Mouse (Mus musculus) heart, embryonic 15.5 days (tissue): ENCODE results near the gene Ttll8. TPM values are rescaled to one million over a fixed set of nuclear protein-coding genes. Genes with fewer than 3 reads are reported as not detected.

Source experiments
- ATAC-seq: fragments of 200-750 bp; cut with Nextera tagmentation; replicated peaks from 2 replicates; pipeline ENCODE4 v1.8.0; 2017; ENCODE audit warnings: low read depth, moderate TSS enrichment; ENCODE audit not compliant: insufficient number of reproducible peaks, insufficient read depth, low FRiP score
- H3K27ac ChIP-seq: fragments of 300-500 bp; sonication (generic); 2 replicates; pipeline ENCODE4 v1.5.1; 2015; ENCODE audit warnings: mild to moderate bottlenecking, inconsistent platforms
- H3K27me3 ChIP-seq: fragments of 300-500 bp; sonication (generic); 2 replicates; pipeline ENCODE4 v1.6.1; 2015; ENCODE audit warnings: inconsistent platforms
- H3K36me3 ChIP-seq: fragments of 300-500 bp; sonication (generic); 2 replicates; pipeline ENCODE4 v1.6.1; 2015; ENCODE audit warnings: mild to moderate bottlenecking, inconsistent platforms
- H3K4me1 ChIP-seq: fragments of 300-500 bp; sonication (generic); replicated peaks from 2 replicates; pipeline ENCODE4 v1.6.1; 2015; ENCODE audit warnings: inconsistent platforms
- H3K4me2 ChIP-seq: fragments of 300-500 bp; sonication (generic); 2 replicates; pipeline ENCODE4 v1.6.1; 2015; ENCODE audit warnings: inconsistent platforms, mild to moderate bottlenecking, moderate library complexity
- H3K4me3 ChIP-seq: fragments of 300-500 bp; sonication (generic); 2 replicates; pipeline ENCODE4 v1.5.1; 2015; ENCODE audit warnings: mild to moderate bottlenecking, inconsistent platforms
- H3K9ac ChIP-seq: fragments of 300-500 bp; sonication (generic); 2 replicates; pipeline ENCODE4 v1.6.1; 2015; ENCODE audit warnings: mild to moderate bottlenecking, inconsistent platforms
- H3K9me3 ChIP-seq: fragments of 300-500 bp; sonication (generic); replicated peaks from 2 replicates; pipeline ENCODE4 v1.6.1; 2016; ENCODE audit warnings: inconsistent platforms
- WGBS: fragments of 180-500 bp; shearing (Covaris S2); methylation state at CpG from one replicate; pipeline ENCODE4 v1.1.7; 2015; ENCODE audit warnings: mixed read lengths; 5-methylcytosine and 5-hydroxymethylcytosine counted together
- polyA plus RNA-seq: library from polyadenylated mRNA; unstranded; fragments of >200 nt; fragmentation: Nextera tagmentation; extraction: Ambion mirVana; gene quantifications from 2 replicates; pipeline ENCODE4 v1.2.1, GENCODE M21; 2015

The Ttll8 gene
- polyA plus RNA-seq, 1 experiment from 2014 or later: not detected

DNA sequence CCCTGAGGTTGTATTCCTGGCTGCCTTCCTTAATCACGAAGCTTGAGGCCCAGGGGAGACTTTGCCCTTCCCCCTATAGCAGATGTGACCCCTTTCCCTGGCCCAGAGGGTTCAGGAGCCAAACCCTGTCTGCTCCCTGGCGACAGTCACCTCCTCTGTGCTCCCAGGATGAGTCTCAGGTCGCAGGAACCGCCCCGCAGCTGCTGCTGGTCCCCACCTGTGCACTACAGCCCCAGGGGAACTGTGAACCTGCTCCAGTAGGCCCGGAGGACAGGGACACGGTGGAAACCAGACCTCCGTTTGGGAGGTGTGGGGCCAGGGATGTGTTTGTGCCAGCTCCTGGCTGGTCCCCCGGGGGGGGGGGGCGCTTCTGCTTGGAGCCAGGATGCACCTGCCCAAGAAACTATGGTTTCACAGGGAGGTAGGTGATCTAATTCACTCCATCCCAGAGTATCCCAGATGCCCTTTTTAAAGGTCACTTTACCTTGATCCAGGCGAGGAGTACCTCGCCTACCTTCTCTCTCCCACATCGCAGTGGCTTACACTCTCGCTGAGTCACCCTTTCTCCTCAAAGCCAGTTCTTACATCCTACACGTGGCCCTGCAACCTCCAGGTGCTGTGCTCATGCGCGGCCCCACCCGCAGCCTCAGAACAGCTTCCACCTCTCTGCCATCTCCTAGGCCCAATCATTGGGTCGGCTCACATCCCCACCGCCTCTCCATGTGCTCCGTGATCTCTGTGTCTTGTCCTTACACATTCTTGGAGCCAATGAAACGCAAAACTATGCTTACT lies 72.8 kb downstream of the Ttll8 start:
- ATAC-seq: no peak
- Histone ChIP-seq H3K4me2 (no peak overlapping the region), H3K36me3 (no peaks in the 10 kb centered on the region), H3K4me3 (no peak overlapping the region), H3K27me3 (0 out of 2 replicates have a peak, but pooled peaks cover 4% of the 10 kb centered on the region), H3K9ac (no peak overlapping the region), H3K9me3 (no peaks in the 10 kb centered on the region), H3K4me1 (no peaks in the 10 kb centered on the region), H3K27ac (no peak overlapping the region)
- WGBS: 68% methylated on average over 22 of the region's 22 CpGs

DNA sequence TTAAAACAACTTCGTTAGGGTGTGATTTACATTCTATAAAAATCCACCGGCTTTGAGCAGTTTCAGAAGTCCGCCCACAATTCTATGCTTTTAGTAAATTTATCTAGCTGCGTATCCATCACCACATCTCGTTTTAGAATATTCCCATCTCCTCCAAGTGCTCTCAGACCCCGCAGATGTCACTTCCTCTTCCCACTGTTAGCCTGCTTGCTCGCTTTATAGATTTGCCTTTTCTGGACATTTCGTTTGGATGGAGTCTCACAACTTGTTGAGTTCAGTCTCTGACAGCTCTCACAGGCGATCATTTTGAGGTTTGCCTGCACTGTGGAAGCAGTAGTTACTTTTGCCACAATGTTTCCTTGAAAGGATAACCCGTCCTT lies 77.2 kb downstream of the Ttll8 start:
- Histone ChIP-seq H3K36me3 (no peaks in the 10 kb centered on the region), H3K4me3 (no peak overlapping the region), H3K9ac (no peak overlapping the region), H3K27ac (no peak overlapping the region), H3K4me1 (peaks cover 10% of the 10 kb centered on the region), H3K9me3 (no peaks in the 10 kb centered on the region), H3K4me2 (no peak overlapping the region), H3K27me3 (no peaks in the 10 kb centered on the region)
- 79% methylated on average over 10 of the region's 10 CpGs for WGBS
- ATAC-seq: no peak

DNA sequence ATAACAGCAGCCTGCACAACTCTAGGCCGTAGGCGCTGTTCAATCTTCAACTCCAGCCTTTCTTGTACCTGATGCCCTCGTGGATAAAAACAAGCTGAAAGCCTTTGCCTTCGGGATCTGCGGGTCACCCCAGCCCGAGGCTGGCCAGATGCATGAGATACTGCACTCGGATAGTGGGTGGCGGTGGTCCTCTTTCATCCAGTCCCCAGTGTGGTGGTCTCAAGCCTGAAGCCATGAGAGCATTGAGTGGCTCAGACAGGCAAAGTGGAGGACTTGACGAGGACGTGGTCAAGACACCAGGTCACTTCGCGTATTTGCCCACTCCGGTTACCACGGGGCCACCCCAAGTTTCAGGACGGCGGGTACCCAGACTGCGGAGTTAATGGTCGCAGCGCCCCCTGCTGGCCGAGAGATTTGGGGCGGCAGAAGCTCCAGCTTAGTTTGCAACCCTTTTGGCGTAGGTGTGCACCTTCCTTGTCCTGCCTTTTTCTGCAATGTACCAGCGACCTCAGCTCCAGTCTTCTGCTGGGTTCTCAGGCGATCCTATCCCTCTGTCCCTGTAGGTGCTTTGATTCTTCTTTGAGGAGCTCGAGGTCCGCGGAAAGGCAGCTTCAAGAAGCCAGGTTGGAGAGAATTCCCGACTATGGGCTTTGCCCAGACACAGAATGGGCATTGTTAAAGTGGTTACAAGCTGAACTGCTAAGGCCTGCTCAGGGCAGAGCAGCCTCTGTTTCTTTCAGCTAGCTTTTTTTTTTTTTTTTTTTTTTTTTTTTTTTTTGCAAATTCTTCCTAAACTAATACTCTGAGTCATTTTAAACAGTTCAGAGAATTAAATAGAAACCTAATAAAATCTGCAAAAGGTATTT lies 77.8 kb downstream of the Ttll8 start:
- 13% methylated on average over 28 of the region's 28 CpGs for WGBS
- H3K4me3 ChIP-seq: no peak overlapping the region
- 0 out of 2 replicates have a peak, but pooled peaks have one; percentile 32 for ATAC-seq
- no peaks in the 10 kb centered on the region for H3K36me3 ChIP-seq
- no peaks in the 10 kb centered on the region for H3K9me3 ChIP-seq
- peaks cover 10% of the 10 kb centered on the region for H3K4me1 ChIP-seq
- peak overlapping the region; percentile 48 for H3K4me2 ChIP-seq
- H3K27me3 ChIP-seq: no peaks in the 10 kb centered on the region
- H3K9ac ChIP-seq: no peak overlapping the region
- H3K27ac ChIP-seq: no peak overlapping the region

DNA sequence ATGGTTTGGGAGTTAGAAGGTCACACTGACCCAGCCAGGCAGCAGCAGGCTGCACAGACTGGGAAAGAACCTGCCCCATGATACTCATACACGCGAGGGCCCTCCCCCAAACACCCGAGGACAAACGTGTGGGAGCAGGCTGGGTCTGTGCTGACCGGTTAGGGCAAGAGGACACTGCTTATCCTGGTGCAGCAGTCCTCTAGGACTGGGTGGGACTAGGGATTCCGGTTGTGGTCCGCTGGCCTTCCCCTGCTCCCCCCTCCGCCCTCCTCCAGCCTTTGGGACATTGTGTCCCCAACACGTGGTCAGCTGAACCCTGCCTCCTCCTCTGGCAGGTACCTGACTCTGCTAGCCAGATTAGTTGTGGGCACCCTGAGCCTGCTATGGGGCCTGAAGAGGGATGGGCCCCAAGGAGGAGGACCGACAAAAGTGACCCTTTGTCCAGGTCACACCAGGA lies 78.6 kb downstream of the Ttll8 start:
- no peak overlapping the region for H3K4me3 ChIP-seq
- no peaks in the 10 kb centered on the region for H3K27me3 ChIP-seq
- H3K36me3 ChIP-seq: no peaks in the 10 kb centered on the region
- H3K27ac ChIP-seq: no peak overlapping the region
- ATAC-seq: peak; percentile 58
- H3K9ac ChIP-seq: no peak overlapping the region
- H3K9me3 ChIP-seq: no peaks in the 10 kb centered on the region
- H3K4me2 ChIP-seq: no peak overlapping the region
- H3K4me1 ChIP-seq: peaks cover 10% of the 10 kb centered on the region
- 22% methylated on average over 10 of the region's 10 CpGs for WGBS

DNA sequence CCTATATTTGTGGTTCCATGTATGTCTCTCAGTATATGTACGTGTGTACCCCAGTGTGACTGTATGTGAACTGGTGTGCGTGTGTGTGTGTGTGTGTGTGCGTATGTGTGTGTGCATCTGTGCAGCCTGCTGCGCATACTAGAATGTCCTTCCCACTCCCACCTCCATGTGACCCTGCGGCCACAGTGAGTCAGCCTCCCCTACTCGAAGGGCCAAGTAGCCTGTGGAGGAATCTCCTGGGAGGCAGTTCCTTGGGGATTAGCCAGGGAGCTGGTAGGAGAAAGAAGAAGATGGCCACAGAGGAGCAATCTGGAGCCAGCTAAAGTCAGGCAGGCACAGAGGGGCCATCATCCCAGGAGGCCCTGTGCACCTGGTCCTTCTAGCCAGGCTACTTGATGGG lies 79.7 kb downstream of the Ttll8 start:
- WGBS: 87% methylated on average over 6 of the region's 6 CpGs

DNA sequence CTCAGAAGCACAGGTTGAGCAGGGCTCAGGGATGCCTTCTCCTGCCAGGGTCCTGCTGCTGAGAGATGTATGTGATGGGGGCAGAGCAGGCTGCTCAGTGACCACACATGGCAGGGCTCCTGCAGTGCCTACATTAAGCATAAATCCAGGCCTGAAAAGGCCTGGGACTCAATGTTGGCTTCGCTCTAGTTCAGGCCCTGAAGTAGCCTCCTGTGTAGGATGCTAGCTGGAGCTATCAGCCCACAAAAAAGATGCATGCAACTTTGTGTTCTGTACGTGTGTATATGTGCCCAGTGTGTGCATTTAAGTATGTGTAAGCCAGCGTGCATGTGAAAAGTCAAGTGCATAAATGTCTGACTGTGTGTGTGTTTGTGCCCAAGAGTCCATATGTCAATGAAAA lies 80.2 kb downstream of the Ttll8 start:
- ATAC-seq: no peak
- WGBS: 86% methylated on average over 3 of the region's 3 CpGs
- no peak overlapping the region for H3K27ac ChIP-seq

More for the DNA sequence above, 79.7 kb downstream of the Ttll8 start:
- no peak overlapping the region for H3K4me2 ChIP-seq
- H3K9ac ChIP-seq: no peak overlapping the region
- peaks cover 10% of the 10 kb centered on the region for H3K4me1 ChIP-seq
- no peak overlapping the region for H3K4me3 ChIP-seq
- no peaks in the 10 kb centered on the region for H3K27me3 ChIP-seq
- H3K27ac ChIP-seq: no peak overlapping the region
- no peaks in the 10 kb centered on the region for H3K36me3 ChIP-seq
- no peak for ATAC-seq
- H3K9me3 ChIP-seq: no peaks in the 10 kb centered on the region

DNA sequence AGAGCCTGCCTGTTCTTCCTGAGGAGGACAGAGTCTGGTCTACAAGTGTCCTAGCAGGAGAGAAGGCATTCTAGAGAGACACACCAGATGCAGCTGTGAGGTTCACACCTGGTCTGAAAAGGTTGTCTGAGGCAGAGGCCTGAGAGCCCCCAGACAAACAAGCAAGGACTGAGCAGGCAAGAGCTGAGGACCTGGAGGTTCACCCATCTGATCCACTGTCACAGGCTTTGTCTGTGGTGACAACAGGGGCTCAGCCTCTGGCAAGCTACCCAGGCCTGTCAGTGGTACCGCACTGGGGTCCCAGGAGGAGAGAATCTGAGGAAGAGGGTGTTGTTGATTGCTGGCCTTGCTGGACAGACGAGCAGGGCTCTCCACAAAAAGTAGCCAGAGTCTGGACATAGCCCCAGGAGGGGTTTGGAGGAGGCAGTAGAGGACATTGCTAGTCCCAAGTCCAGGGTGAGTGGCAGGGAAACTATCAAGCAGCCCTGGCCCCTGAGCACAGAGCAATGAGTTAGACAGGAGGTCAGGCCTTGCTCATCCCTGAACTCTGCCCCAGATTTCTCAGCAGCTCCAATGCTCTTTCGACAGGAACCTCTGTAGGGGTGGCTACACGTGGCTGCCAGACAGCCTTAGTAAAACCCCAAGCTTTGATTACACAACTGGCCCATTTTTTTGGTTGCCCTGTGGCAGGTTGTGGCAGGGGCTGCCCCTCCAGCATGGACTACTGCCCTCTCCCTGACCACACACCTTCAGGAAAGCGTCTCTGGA lies 83.6 kb downstream of the Ttll8 start:
- no peak overlapping the region for H3K27ac ChIP-seq
- H3K9ac ChIP-seq: no peak overlapping the region
- ATAC-seq: no peak
- 65% methylated on average over 5 of the region's 5 CpGs for WGBS
- H3K27me3 ChIP-seq: no peaks in the 10 kb centered on the region
- peaks cover 8% of the 10 kb centered on the region for H3K36me3 ChIP-seq
- H3K4me2 ChIP-seq: no peak overlapping the region
- no peaks in the 10 kb centered on the region for H3K9me3 ChIP-seq
- no peak overlapping the region for H3K4me3 ChIP-seq
- peaks cover 33% of the 10 kb centered on the region for H3K4me1 ChIP-seq

More for the DNA sequence above, 80.2 kb downstream of the Ttll8 start:
- Histone ChIP-seq H3K36me3 (no peaks in the 10 kb centered on the region), H3K4me2 (no peak overlapping the region), H3K4me3 (no peak overlapping the region), H3K9ac (no peak overlapping the region), H3K27me3 (no peaks in the 10 kb centered on the region), H3K9me3 (no peaks in the 10 kb centered on the region), H3K4me1 (peaks cover 10% of the 10 kb centered on the region)

DNA sequence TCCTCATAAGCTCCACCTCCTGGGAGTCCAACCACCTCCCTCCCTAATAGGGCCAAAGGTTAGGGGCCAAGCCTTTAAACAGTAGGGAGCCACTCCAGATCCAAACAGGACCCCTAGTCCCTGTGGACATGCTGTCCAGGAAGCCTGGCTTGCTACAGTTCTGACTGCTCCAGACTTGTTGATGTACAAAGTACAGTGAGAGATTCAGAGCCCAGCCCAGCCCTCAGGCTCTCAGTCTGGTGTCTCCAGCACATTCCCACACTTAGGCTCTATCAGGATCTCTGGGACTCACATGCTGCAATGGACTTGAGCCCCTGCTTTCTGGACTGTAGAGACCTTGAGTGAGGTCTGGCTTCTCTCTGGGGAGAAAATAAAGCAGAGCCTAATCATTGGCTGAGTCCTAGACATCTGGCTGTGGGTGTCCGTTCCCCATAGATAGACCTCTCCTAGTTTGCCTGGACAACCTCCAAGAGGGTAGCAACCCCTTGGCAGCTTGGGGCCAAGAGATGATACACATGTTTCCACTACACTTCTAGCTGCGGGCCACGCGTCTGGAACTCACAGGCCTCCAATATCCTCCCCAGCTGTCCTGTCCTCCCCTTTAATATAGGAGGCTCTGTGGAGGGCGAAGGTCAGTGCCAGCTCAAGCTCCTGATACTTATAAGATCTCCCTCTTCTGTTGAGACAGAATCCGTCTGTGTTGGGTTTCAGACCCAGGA lies 86.0 kb downstream of the Ttll8 start:
- Histone ChIP-seq H3K36me3 (peaks cover 22% of the 10 kb centered on the region), H3K27me3 (no peaks in the 10 kb centered on the region), H3K9me3 (no peaks in the 10 kb centered on the region), H3K27ac (peak overlapping the region; percentile 95), H3K4me3 (no peak overlapping the region), H3K4me1 (peaks cover 46% of the 10 kb centered on the region), H3K9ac (no peak overlapping the region), H3K4me2 (peak overlapping the region; percentile 47)
- peak; percentile 16 for ATAC-seq
- 42% methylated on average over 6 of the region's 6 CpGs for WGBS

DNA sequence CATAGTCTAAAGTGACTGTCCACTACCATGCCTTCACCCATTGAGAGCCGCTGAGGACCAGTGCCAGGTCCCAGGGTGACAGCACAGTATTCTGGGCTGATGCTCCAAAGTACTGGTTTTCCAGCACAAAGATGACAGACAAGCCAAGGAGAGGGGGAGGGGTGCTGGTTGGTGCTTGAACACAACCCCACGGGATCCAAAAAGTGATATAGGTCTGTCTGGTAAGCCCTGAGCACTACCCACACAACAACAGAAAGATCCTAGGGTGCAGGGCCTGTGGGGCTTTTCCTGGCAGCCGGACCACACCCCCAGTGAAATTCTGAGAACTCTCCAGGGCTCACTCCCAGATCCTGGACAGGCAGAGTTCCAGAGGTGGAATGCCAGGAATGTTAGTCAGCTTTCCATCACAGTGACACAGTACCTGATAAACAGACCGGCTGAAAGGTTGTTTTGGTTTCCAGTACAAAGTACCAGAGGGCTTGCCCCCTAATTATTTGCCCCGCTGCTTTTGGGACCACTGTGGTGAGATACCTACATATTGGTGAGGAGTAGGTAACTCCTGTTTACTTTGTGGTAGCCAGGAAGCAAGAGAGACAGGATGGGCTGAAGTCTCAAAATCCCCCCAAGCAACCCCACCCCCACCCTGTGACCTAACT lies 86.7 kb downstream of the Ttll8 start:
- 0 out of 2 replicates have a peak overlapping the region, but pooled peaks have one; percentile 19 for H3K9ac ChIP-seq
- H3K27me3 ChIP-seq: no peaks in the 10 kb centered on the region
- peak overlapping the region; percentile 95 for H3K27ac ChIP-seq
- H3K4me3 ChIP-seq: no peak overlapping the region
- ATAC-seq: peak; percentile 39
- H3K36me3 ChIP-seq: peaks cover 22% of the 10 kb centered on the region
- no peaks in the 10 kb centered on the region for H3K9me3 ChIP-seq
- peaks cover 46% of the 10 kb centered on the region for H3K4me1 ChIP-seq
- peak overlapping the region; percentile 47 for H3K4me2 ChIP-seq
- WGBS: 12% methylated on average over 5 of the region's 5 CpGs

DNA sequence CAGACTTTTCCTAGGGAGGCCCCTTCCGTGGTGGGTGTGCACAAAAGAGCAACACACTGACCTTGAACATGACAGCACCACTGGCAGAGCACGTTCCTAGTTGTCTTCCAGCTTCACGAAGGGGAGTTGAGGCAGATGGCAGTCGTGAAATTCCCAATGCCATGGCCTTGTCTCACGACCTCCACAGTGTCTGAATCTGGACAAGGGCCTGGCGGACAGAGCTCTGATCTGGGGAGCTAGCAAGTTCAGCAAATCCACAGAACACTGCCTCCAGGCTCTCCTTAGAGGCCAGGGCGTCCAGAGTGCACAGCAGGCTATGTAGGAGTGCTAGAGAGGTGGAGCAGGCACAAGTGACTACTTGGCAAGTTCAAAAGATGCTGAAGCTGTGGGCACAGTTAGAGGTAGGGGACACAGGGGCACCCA lies 87.3 kb downstream of the Ttll8 start:
- peaks cover 22% of the 10 kb centered on the region for H3K36me3 ChIP-seq
- peak overlapping the region; percentile 47 for H3K4me2 ChIP-seq
- peak overlapping the region; percentile 95 for H3K27ac ChIP-seq
- no peaks in the 10 kb centered on the region for H3K9me3 ChIP-seq
- no peak for ATAC-seq
- H3K4me3 ChIP-seq: no peak overlapping the region
- H3K27me3 ChIP-seq: no peaks in the 10 kb centered on the region
- WGBS: 24% methylated on average over 7 of the region's 7 CpGs
- peaks cover 46% of the 10 kb centered on the region for H3K4me1 ChIP-seq
- 0 out of 2 replicates have a peak overlapping the region, but pooled peaks have one; percentile 19 for H3K9ac ChIP-seq
